Mouse (Mus musculus) mouse trophoblast stem cell (cell line): ENCODE data around the gene Lmo1.

ENCODE experiments used
- in situ Hi-C, 2 experiments: fragments of 300-500 bp; cut with MseI, MboI; formaldehyde crosslinking; loops; 2 replicates in 1 of 2; 3 replicates in 1 of 2; pipeline ENCODE4 v1.15.1; 2025

The Lmo1 gene

DNA sequence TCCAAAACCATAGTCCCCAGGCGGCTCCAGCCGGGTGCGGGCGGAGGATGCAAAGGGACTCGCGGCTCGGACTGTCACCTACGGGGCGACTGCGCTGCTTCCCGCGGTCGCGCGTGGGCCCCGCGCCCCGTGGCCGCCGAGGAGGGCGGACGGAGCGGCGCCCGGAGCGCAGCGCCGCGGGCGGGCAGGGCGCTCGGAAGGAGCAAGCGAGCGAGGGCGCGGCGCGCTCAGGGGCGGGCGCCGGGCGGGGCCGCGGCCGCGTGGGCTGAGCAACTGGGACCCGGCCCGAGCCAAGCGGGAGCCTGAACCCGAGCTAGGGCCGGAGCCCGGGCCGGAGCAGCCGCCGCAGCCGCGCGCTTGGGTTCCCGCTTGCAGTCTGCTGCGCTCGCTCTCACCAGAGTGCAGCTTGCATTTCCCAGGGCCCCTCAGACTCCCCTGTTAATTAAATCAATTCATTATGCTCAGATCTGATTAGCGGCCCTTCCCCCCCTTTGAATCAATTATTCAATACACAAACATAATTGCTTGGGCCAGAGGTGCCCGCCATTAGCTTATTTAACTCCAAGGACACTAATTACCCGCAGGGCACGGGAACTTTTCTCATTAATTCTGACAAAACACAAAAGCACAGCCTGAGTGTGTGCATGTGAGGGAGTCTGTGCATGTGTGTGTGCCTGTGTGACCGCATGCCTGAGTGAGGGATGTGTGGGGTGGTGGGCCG lies at the start of gene Lmo1:
Gene Lmo1 (minus strand): TSS at position 259 of the 721 bp plus-strand sequence.
- in situ Hi-C loops, result no loop called here

- in situ Hi-C loops, result no loop called here
These were observed 46.7 kb upstream of the Lmo1 start for GRCm38 (mm10) chr7:109221716-109222110.

GRCm38 (mm10) chr7:109220766-109221715 lies 46.0 kb upstream of the Lmo1 start:
- in situ Hi-C loops, result no loop called here

GRCm38 (mm10) chr7:109220026-109220425 lies 45.0 kb upstream of the Lmo1 start:
- in situ Hi-C loops, result no loop called here

- in situ Hi-C loops, result no loop called here
These were observed 43.9 kb upstream of the Lmo1 start for GRCm38 (mm10) chr7:109218977-109219271.

- in situ Hi-C loops, result no loop called here
These were observed 43.3 kb upstream of the Lmo1 start for GRCm38 (mm10) chr7:109218130-109218976.

DNA sequence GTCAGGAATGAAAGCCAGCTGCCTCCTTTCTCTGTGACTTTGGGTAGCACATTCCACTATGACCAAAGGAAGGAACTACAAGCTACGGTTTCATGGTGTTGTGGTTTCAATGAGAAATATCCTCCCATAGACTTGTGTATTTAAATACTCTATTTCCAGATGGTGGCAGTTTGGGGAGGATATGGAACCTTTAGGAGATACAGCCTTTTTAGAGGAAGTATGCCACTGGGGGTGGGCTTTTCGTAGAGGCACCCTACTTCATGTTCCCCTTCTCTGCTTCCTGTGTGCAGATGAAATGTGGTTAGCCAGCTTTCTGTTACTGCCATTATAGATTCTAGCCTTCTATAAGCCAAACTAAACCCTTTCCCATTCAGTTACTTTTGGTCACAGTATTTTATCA lies 34.8 kb upstream of the Lmo1 start:
- in situ Hi-C loops, result no loop called here

- in situ Hi-C loops, result no loop called here
These were observed 32.8 kb upstream of the Lmo1 start for GRCm38 (mm10) chr7:109207811-109208210.

DNA sequence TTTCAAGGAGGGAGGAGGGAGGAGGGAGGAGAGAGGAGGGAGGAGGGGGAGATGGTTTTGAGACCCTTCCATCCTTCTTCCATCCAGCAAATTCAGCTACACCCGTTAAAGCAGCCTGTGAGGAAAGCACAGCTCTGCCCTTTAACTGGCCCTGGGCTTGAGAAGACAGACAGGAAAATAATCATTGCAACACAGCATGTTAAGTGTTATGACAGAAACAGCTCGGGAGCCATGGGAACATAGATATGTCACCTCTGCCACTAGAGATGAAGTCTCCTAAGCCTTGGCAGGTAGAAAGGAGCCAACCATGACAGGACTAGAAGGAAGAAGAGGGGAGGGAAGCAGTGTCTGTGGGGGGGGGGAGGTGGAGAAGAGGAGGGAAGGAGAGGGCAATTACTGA lies 31.4 kb upstream of the Lmo1 start:
- in situ Hi-C loops, result no loop called here

GRCm38 (mm10) chr7:109203140-109203539 lies 28.1 kb upstream of the Lmo1 start:
- in situ Hi-C loops, result no loop called here

GRCm38 (mm10) chr7:109200559-109200958 lies 25.6 kb upstream of the Lmo1 start:
- in situ Hi-C loops, result no loop called here

GRCm38 (mm10) chr7:109197161-109197650 lies 22.2 kb upstream of the Lmo1 start:
- in situ Hi-C loops, result no loop called here

DNA sequence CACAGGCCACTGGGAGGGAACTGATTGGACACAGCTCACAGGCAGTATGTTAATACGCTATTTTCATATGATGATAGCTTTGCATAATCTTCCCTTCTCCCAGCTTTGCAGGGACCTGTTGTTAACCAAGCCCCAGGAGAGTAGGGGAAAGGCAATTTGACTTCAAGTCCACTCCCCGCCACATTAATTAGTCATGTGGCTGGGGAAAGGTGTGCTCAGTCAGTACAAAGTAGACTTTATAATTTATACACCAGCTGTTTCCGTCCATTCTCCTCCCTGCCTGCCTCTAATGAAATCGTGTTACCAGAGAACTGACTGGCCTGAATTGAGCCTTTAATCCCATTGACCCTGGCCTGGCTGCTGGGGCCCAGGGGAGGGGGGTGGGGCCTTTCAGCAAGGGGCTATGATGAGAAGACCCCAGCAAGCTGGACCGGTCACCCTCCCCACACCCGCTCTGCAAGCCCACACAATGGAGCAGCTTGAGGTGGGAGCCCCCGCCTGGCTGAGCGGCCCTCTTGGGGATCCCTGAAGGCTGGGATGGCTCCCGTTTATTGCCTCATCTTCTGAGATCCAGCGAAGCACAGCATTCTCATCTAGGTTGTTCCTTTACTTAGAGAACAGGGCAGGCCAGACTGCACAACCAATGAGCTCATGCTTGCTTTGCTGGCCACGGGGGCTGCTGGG lies 21.5 kb upstream of the Lmo1 start:
- in situ Hi-C loops, result no loop called here

DNA sequence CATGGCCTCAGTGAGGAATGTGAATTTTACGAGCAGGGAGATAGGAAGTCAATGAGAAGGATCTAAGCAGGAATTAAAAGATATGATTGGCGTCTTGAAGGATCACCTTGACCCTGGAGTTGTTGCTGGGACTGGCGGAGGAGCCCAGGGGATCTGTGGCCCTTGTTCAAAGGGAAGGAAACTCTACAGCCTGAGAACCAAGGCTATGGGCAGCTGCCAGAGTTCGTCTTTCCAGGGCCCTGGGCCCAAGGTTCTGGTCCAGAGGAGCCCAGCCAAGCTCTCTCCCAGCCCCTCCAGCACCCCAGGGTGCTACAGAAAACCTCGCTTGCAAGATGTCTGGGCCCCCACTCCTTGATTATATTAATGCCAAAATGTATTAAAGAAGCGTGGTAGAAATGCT lies 21.0 kb upstream of the Lmo1 start:
- in situ Hi-C loops, result no loop called here

- in situ Hi-C loops, result no loop called here
These were observed 19.8 kb upstream of the Lmo1 start for GRCm38 (mm10) chr7:109194850-109195249.

DNA sequence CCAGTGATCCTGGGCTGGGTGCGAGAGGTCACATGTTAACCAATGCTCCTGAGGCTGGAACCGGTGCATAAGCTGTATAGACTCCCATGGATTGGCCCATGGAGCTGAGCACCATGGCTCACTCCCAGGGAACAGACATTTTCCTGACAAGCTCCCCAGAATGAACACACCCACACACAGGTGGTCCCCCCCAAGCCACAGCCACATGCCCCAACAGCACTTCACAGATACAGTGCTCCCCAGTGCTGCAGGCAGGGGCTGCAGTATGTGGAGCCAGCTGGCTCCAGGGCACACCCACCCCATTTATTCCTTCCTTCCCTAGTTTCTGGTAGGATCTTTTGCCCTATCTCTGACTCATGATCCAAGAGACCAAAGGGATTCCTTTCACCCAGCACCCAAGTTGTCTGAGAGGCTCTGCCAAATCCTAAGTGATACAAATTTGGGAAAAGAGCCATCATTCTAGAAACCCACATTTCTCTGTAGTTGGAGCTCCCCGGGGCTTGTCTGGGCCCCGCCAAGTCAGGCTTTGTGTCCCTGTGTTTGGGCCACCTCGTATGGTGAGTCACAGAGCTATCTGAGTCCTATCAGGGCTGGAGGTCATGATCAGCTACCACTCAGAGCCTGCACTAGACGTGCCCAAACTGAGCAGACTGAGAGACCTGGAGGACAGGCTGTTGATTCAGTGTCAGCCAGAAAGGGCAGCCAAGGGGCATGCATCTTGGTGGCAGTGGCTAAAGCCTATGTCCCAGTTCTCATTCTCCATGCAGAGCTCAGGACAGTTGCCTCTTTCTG lies 12.4 kb upstream of the Lmo1 start:
- in situ Hi-C loops, result no loop called here

DNA sequence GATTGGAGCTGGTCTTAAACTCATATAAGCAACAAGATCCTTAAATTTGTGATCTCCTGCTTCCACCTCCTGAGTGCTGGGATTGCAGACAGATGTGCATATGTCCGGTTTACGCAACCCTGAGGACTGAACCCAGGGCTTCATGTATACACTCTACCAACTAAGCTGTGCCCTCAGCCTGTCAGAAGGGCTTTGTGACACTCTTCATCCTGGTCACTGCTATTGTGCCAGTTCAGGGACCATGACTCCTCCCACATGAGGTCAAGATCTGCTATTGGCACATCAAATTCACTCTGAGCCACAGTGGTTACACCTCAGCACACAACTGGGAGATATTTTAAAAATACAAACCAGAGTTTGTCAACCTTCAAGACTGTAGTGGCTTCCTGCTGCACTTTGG lies 11.0 kb upstream of the Lmo1 start:
- in situ Hi-C loops, result no loop called here

- in situ Hi-C loops, result no loop called here
These were observed 10.6 kb upstream of the Lmo1 start for GRCm38 (mm10) chr7:109185564-109185963.

DNA sequence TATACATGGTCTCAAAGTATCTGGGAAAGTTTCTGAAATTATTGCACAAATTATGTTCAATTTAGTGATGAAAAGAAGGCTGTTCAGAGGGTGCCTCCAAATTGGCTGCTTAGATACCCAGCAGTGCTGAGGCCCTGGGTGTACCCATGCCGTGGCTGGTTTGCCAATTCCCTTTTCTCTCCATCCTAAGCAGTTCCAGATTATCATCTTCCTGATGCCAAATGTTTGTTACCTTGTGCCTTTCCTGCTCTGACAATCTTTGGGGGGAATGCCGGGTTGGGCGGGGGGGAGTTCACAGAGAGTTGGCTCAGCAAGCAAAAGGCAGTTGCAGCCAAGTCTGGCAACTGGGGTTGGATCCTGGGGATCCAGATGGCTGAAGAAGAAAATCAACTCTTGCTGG lies 1.7 kb upstream of the Lmo1 start:
- in situ Hi-C loops, result no loop called here
